Mouse (Mus musculus): ENCODE measurements around the gene Tbxas1. TPM values are rescaled to one million over a fixed set of nuclear protein-coding genes. Genes with fewer than 3 reads are reported as not detected.

The Tbxas1 gene
- polyA plus RNA-seq, 1 experiment from 2014 or later = 1.8 TPM

- H3K9me3 ChIP-seq = no peaks in the 10 kb centered on the region
- WGBS = 60% methylated on average over 3 of the region's 3 CpGs
- ATAC-seq (ENCODE audit: low FRiP score) = no peak
- no peaks in the 10 kb centered on the region for H3K27me3 ChIP-seq
- no peaks in the 10 kb centered on the region for H3K36me3 ChIP-seq (replicated peaks)
- H3K4me1 ChIP-seq = peaks cover 32% of the 10 kb centered on the region
- no peak overlapping the region for H3K9ac ChIP-seq
- H3K27ac ChIP-seq = no peak overlapping the region
- H3K4me2 ChIP-seq = no peak overlapping the region
- H3K4me3 ChIP-seq (replicated peaks) = no peak overlapping the region
Measured at GRCm38 (mm10) chr6:38863595-38863994, 11.6 kb upstream of the Tbxas1 start.

DNA sequence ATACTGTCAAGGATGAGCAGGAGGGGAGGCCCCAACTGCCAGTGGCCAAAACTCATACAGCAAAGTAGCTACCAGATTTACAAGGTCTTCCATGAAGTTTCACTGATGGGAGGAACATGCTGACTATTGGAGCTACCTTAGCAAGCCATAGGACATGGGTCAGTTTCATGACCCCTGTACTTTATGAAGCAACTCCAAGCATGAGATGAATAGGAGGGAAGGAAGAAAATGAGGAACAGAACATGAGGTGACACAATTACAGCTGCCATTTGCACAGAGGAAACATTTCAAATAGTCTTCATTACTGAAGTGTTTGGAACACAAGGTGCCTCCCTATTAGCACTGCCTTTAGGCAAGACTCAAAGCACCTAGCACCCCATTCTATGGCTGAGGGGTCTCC is 9.4 kb upstream of the Tbxas1 start:
- Histone ChIP-seq H3K4me3 (replicated peaks) (no peak overlapping the region), H3K4me1 (peaks cover 41% of the 10 kb centered on the region), H3K36me3 (replicated peaks) (no peaks in the 10 kb centered on the region), H3K27me3 (no peaks in the 10 kb centered on the region), H3K27ac (no peak overlapping the region), H3K9ac (no peak overlapping the region), H3K4me2 (no peak overlapping the region), H3K9me3 (no peaks in the 10 kb centered on the region)
- ATAC-seq (ENCODE audit: low FRiP score) = no peak

DNA sequence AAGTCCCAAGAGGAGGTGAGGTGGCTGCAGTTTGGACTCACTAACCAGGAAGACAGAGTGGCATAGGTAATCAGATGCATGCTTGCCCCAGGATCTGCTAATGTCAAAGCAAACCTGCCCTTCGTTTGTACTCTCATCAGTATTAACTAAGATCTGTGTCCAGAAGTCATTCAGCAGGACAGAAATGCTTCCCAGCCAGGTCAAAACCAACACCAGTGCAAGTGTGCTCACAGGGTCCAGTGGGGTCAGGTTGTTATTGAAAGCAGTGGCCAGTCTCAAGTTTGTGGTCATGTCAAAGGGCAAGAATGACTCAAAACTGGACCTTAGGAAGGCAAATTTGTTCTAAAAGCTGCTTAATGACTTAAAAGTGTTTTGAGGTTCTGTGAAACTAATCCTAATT is 8.8 kb upstream of the Tbxas1 start:
- Histone ChIP-seq H3K4me2 (no peak overlapping the region), H3K9ac (no peak overlapping the region), H3K27me3 (no peaks in the 10 kb centered on the region), H3K9me3 (no peaks in the 10 kb centered on the region), H3K4me1 (peaks cover 46% of the 10 kb centered on the region), H3K27ac (no peak overlapping the region), H3K36me3 (replicated peaks) (no peaks in the 10 kb centered on the region), H3K4me3 (replicated peaks) (no peak overlapping the region)
- no peak for ATAC-seq (ENCODE audit: low FRiP score)
- WGBS = 81% methylated on average over 1 of the region's 1 CpGs

DNA sequence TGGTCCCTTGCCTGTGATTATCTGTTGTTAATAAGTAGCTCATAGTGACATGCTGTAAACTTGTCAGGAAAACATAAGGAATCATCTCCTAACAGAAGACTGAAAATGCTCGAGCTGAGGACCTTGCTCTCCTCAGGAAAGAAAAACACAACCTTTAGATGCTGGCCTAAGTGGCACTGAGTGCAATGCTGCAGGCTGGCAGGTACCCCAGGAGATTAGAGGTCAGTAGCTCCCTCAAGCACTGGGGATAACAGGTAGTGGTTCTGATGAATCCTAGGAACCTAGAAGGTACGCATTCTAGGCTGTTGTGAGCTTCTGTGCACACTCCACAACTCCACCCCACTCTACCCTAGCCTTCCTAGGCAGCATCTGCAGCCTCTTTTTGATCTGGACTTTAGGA is 8.4 kb upstream of the Tbxas1 start:
- H3K27ac ChIP-seq = no peak overlapping the region
- H3K9me3 ChIP-seq = no peaks in the 10 kb centered on the region
- no peaks in the 10 kb centered on the region for H3K36me3 ChIP-seq (replicated peaks)
- no peak for ATAC-seq (ENCODE audit: low FRiP score)
- H3K4me1 ChIP-seq = peaks cover 50% of the 10 kb centered on the region
- H3K4me2 ChIP-seq = no peak overlapping the region
- WGBS = 73% methylated on average over 2 of the region's 2 CpGs
- H3K4me3 ChIP-seq (replicated peaks) = no peak overlapping the region
- H3K9ac ChIP-seq = no peak overlapping the region
- no peaks in the 10 kb centered on the region for H3K27me3 ChIP-seq

DNA sequence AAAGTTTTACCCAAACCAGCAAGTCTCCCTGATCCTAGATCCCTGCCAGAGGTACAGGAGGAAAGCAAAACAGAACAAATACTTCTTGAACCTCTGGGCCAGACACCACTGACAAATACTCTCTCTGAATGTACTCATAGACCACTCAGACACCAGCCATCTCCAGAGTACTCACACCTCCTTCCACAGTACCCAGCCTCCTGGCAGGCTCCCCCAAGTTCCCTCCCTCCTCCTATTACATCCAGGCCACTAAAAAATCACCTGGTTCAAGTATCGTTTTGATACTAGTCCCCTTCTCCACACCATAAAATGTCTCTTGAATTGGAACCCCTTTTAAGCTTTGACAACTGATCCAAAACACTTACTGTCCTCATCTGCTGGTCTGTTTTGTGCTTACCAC is 7.9 kb upstream of the Tbxas1 start:
- H3K4me3 ChIP-seq (replicated peaks) = no peak overlapping the region
- 0 out of 2 replicates have a peak overlapping the region, but pooled peaks have one; percentile 19 for H3K27ac ChIP-seq
- 20% methylated on average over 1 of the region's 1 CpGs for WGBS
- no peak for ATAC-seq (ENCODE audit: low FRiP score)
- H3K9me3 ChIP-seq = no peaks in the 10 kb centered on the region
- no peak overlapping the region for H3K4me2 ChIP-seq
- H3K9ac ChIP-seq = no peak overlapping the region
- peaks cover 55% of the 10 kb centered on the region for H3K4me1 ChIP-seq
- H3K27me3 ChIP-seq = no peaks in the 10 kb centered on the region
- no peaks in the 10 kb centered on the region for H3K36me3 ChIP-seq (replicated peaks)

DNA sequence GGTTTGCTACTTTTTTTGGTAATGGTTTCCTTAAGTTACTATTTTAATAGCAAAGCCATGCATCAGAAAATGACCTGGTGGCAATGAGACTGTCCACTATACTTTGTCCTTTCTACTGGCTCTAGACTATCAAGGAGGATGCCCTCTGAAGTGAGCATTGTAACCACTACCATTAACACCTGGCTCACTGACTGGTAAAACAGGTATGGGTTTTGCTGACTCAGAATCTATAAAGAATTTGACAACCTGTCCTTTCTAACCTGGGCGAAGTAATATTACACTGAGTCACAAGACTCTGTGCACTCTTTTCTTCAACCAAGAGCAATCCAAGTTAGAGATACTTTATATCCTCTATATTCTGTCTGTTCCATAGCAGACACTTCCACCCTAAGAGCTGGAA is 6.2 kb upstream of the Tbxas1 start:
- Histone ChIP-seq H3K27ac (no peak overlapping the region), H3K9me3 (no peaks in the 10 kb centered on the region), H3K4me2 (no peak overlapping the region), H3K27me3 (no peaks in the 10 kb centered on the region), H3K9ac (no peak overlapping the region), H3K4me1 (peaks cover 71% of the 10 kb centered on the region), H3K4me3 (replicated peaks) (no peak overlapping the region), H3K36me3 (replicated peaks) (no peaks in the 10 kb centered on the region)
- 88% methylated on average over 1 of the region's 1 CpGs for WGBS
- no peak for ATAC-seq (ENCODE audit: low FRiP score)

DNA sequence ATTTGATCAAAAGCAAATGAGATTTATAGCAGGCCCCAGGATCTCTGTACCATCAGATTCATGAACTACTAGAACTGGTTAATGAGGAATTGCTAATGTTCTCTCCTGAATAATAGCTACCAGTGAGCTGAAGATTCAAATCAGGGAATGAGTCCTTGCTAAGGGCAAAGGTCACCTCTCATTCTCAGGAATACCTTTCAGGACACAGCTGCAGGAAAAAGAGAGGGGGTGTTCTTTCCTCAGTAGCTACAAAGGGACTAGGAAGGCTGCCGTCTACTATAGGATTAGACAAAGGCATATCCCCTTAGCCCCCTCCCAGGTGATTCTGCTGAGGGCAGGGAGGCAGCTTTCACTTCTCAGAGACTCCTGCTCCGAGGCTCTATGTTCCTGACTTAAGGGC is 5.1 kb upstream of the Tbxas1 start:
- Histone ChIP-seq H3K9me3 (no peaks in the 10 kb centered on the region), H3K27ac (no peak overlapping the region), H3K4me2 (no peak overlapping the region), H3K9ac (0 out of 2 replicates have a peak overlapping the region, but pooled peaks have one; percentile 5), H3K4me3 (replicated peaks) (no peak overlapping the region), H3K27me3 (no peaks in the 10 kb centered on the region), H3K4me1 (peaks cover 65% of the 10 kb centered on the region), H3K36me3 (replicated peaks) (no peaks in the 10 kb centered on the region)
- ATAC-seq (ENCODE audit: low FRiP score) = no peak
- WGBS = 17% methylated on average over 2 of the region's 2 CpGs

DNA sequence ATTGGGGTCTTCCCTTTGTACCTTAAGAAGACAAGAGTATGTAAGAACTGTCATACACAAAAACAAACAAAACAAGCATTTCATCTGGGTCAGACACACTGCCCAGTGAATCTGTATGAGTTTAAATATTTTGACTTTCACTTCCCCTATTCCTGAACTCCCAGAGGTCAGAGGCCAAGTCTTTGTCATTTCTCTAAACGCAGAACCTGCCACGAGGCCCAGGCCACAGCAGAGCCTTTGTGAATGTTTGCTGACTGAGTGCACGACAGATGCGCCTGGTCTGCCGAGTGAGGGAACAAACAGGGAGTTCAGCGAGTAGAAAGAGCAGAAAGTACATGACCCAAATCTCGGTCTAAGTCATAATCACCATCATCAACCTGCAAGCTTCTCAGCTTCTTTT is 4.2 kb upstream of the Tbxas1 start:
- WGBS = 12% methylated on average over 7 of the region's 7 CpGs
- H3K27ac ChIP-seq = no peak overlapping the region

GRCm38 (mm10) chr6:38873316-38873715 is 1.9 kb upstream of the Tbxas1 start:
- peak overlapping the region; percentile 70 for H3K4me2 ChIP-seq
- WGBS = 77% methylated on average over 1 of the region's 1 CpGs
- ATAC-seq (ENCODE audit: low FRiP score) = no peak
- H3K27ac ChIP-seq = no peak overlapping the region
- H3K36me3 ChIP-seq (replicated peaks) = no peaks in the 10 kb centered on the region
- peak overlapping the region; percentile 98; the same call in 1 of the 2 replicates for H3K4me3 ChIP-seq (replicated peaks)
- no peaks in the 10 kb centered on the region for H3K9me3 ChIP-seq
- peak overlapping the region; percentile 99 for H3K9ac ChIP-seq
- peaks cover 10% of the 10 kb centered on the region for H3K27me3 ChIP-seq
- H3K4me1 ChIP-seq = peaks cover 42% of the 10 kb centered on the region

More for the DNA sequence above, 4.2 kb upstream of the Tbxas1 start:
- H3K4me2 ChIP-seq = no peak overlapping the region
- H3K4me1 ChIP-seq = peaks cover 58% of the 10 kb centered on the region
- no peak overlapping the region for H3K4me3 ChIP-seq (replicated peaks)
- no peak overlapping the region for H3K9ac ChIP-seq
- ATAC-seq (ENCODE audit: low FRiP score) = no peak
- H3K9me3 ChIP-seq = no peaks in the 10 kb centered on the region
- no peaks in the 10 kb centered on the region for H3K27me3 ChIP-seq
- no peaks in the 10 kb centered on the region for H3K36me3 ChIP-seq (replicated peaks)

DNA sequence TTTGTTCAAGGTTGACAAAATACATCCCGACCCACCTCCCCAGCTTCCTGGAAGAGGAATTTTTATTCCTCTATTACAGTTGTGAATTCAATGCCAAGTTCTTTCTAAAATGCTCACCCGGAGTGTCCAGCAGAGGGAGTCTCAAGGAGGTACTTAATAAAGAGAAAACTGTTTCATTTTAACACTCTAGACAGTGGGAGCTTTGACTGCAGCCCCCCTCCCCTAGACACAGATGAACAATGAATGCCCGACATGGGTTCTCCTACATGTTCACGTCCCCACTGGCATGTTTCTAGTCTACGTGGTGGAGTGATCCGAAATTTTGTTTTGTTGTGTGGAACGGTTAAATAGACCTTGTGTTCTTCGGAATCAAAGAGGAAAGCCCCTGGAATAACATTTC is 1.2 kb upstream of the Tbxas1 start:
- Histone ChIP-seq H3K4me3 (replicated peaks) (peak overlapping the region; percentile 98), H3K36me3 (replicated peaks) (no peaks in the 10 kb centered on the region), H3K9me3 (no peaks in the 10 kb centered on the region), H3K4me1 (peaks cover 39% of the 10 kb centered on the region), H3K27me3 (peaks cover 14% of the 10 kb centered on the region), H3K27ac (peak overlapping the region; percentile 42; the same call in 1 of the 2 replicates), H3K9ac (peak overlapping the region; percentile 99), H3K4me2 (peak overlapping the region; percentile 70)
- peak; percentile 28; the same call in 1 of the 2 replicates for ATAC-seq (ENCODE audit: low FRiP score)
- WGBS = 2% methylated on average over 8 of the region's 8 CpGs

DNA sequence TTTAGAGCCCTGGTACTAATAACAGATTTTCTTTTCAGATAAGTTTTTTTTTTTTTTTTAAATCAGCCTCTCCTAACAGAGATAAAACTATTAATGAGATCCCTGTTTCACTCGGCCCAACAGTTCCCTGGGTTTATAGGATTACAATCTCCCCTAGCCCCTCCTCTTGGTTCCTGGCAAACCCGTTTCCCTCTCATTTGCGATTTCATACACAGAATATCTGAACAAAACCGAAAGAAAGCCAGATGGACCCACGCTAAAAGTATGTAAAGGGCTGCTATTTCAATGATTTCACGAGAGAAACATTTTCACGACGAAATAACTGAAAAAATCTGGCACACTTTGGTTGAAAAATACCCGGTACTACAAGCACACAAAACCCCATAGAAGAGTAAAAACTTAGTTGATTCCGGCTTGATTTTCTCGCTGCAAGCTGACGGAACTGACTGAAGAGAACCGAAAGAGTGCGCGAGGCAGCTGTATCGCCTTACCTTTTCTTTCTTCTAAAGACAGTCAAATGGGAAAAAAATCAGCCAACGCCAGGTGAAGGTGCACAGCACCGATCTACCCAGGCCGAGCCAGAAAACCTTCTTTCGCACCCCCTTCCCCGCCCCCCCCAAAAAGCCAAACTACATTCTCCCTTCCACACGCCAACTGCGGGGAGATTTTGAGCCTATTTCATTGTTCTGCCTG is 493 bp upstream of the Tbxas1 start:
- Histone ChIP-seq H3K27ac (peak overlapping the region; percentile 95), H3K4me2 (peak overlapping the region; percentile 70), H3K9ac (peak overlapping the region; percentile 99), H3K27me3 (peaks cover 18% of the 10 kb centered on the region), H3K36me3 (replicated peaks) (no peaks in the 10 kb centered on the region), H3K4me1 (peaks cover 36% of the 10 kb centered on the region), H3K9me3 (no peaks in the 10 kb centered on the region), H3K4me3 (replicated peaks) (peak overlapping the region; percentile 98)
- under 1% methylated on average over 23 of the region's 23 CpGs for WGBS
- no peak for ATAC-seq (ENCODE audit: low FRiP score)

DNA sequence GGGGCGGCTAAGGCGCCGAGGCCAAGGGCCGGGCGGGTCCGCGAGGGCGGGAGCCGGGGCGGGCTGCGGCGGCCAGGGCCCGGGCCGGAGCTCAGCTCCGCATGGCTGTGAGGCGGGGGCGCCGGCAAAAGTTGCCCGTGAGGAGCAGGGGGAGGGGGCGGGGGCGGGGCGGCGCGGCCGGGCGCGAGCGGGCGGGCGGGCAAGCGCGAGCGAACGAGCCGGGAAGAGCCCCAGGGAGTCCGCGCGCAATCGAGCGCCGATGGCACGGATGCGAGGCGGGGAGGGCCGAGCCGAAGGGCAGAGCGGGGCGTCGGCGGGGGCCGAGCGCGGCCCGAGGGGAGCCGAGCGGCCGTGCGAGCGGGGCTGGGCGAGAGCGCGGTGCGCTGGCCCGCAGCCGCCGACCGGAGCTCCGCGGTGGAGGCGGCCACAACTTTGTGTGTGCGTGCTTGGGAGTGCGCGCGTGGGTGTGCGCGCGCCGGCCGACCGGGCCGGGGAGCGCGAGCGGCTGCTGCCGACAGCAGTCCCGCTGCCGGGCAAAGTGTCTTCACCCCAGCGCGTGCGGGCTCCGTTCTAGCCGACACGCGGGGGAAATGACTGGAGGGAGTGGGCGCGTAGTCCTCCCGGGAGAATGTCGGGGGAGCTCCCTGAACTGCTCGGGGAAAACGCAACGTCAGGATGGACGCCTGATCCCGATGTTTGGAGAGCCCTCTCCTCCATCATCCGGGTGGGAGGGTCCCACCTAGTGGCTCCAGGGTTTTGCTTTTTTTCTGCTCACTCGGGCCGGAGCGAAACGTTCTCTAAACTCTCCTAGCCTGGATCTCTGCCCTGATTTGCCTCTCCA is 1.1 kb downstream of the Tbxas1 start, which contains the start of gene Hipk2:
Gene Hipk2 (minus strand): TSS at position 95 of the 841 bp plus-strand sequence.
- Histone ChIP-seq H3K36me3 (replicated peaks) (no peaks in the 10 kb centered on the region), H3K27ac (peak within 1 kb of the TSS; percentile 95), H3K9me3 (no peaks in the 10 kb centered on the region), H3K27me3 (peaks cover 18% of the 10 kb centered on the region), H3K4me3 (replicated peaks) (peak within 1 kb of the TSS; percentile 98), H3K4me1 (peaks cover 26% of the 10 kb centered on the region), H3K4me2 (peak within 1 kb of the TSS; percentile 70), H3K9ac (peak within 1 kb of the TSS; percentile 99)
- under 1% methylated on average over 63 of the region's 108 CpGs for whole genome bisulfite sequencing
- peak; percentile 93 for ATAC-seq (ENCODE audit: low FRiP score)
